Mouse (Mus musculus): ENCODE results near the gene Nwd1. TPM values are rescaled to one million over a fixed set of nuclear protein-coding genes. Genes with fewer than 3 reads are reported as not detected.

Gene Nwd1
- polyA plus RNA-seq, 1 experiment from 2014 or later, result not detected

GRCm38 (mm10) chr8:72655522-72655912, 9.0 kb downstream of the Nwd1 start:
- no peak for ATAC-seq (replicated peaks; ENCODE audit: low FRiP score, low read depth)
- no peaks in the 10 kb centered on the region for H3K27me3 ChIP-seq (ENCODE audit: insufficient read depth, low read length)

GRCm38 (mm10) chr8:72659967-72660366, 13.5 kb downstream of the Nwd1 start:
- Histone ChIP-seq H3K9me3 (replicated peaks; ENCODE audit: low read length) (no peaks in the 10 kb centered on the region), H3K27ac (no peak overlapping the region), H3K27me3 (ENCODE audit: insufficient read depth, low read length) (no peaks in the 10 kb centered on the region), H3K4me2 (ENCODE audit: low read length) (no peak overlapping the region), H3K9ac (ENCODE audit: low read depth, low read length) (no peak overlapping the region), H3K4me3 (replicated peaks; ENCODE audit: low read depth, low read length) (no peak overlapping the region), H3K4me1 (replicated peaks; ENCODE audit: insufficient read depth, low read length) (no peaks in the 10 kb centered on the region), H3K36me3 (ENCODE audit: insufficient read depth, low read length) (no peaks in the 10 kb centered on the region)
- DNase-seq (ENCODE audit: low spot score) (no peak), ATAC-seq (replicated peaks; ENCODE audit: low FRiP score, low read depth) (no peak)
- 90% methylated on average over 2 of the region's 2 CpGs for WGBS
- peak; percentile 32; the same call in 1 of the 2 replicates for TF ChIP-seq CTCF (IDR thresholded peaks at IDR 0.05; ENCODE audit: low read depth)

More at GRCm38 (mm10) chr8:72655522-72655912, 9.0 kb downstream of the Nwd1 start:
- Histone ChIP-seq H3K36me3 (ENCODE audit: insufficient read depth, low read length) (no peaks in the 10 kb centered on the region), H3K4me2 (ENCODE audit: low read length) (no peak overlapping the region), H3K4me3 (replicated peaks; ENCODE audit: low read depth, low read length) (no peak overlapping the region), H3K4me1 (replicated peaks; ENCODE audit: insufficient read depth, low read length) (no peaks in the 10 kb centered on the region), H3K27ac (no peak overlapping the region), H3K9me3 (replicated peaks; ENCODE audit: low read length) (no peaks in the 10 kb centered on the region), H3K9ac (ENCODE audit: low read depth, low read length) (no peak overlapping the region)
- WGBS, result 64% methylated on average over 3 of the region's 3 CpGs
- no peak for TF ChIP-seq CTCF (IDR thresholded peaks at IDR 0.05; ENCODE audit: low read depth)
- DNase-seq (ENCODE audit: low spot score), result no peak

- 73% methylated on average over 3 of the region's 3 CpGs for WGBS
- no peaks in the 10 kb centered on the region for H3K4me1 ChIP-seq (replicated peaks; ENCODE audit: insufficient read depth, low read length)
- no peak for DNase-seq (ENCODE audit: low spot score)
- no peak for ATAC-seq (replicated peaks; ENCODE audit: low FRiP score, low read depth)
- H3K9ac ChIP-seq (ENCODE audit: low read depth, low read length), result no peak overlapping the region
- H3K9me3 ChIP-seq (replicated peaks; ENCODE audit: low read length), result no peaks in the 10 kb centered on the region
- H3K27ac ChIP-seq, result 0 out of 2 replicates have a peak overlapping the region, but pooled peaks have one; percentile 22
- H3K4me3 ChIP-seq (replicated peaks; ENCODE audit: low read depth, low read length), result no peak overlapping the region
- no peaks in the 10 kb centered on the region for H3K27me3 ChIP-seq (ENCODE audit: insufficient read depth, low read length)
- no peak for TF ChIP-seq CTCF (IDR thresholded peaks at IDR 0.05; ENCODE audit: low read depth)
- no peaks in the 10 kb centered on the region for H3K36me3 ChIP-seq (ENCODE audit: insufficient read depth, low read length)
- no peak overlapping the region for H3K4me2 ChIP-seq (ENCODE audit: low read length)
Measured at GRCm38 (mm10) chr8:72664107-72664652, 17.7 kb downstream of the Nwd1 start.

GRCm38 (mm10) chr8:72664757-72665156, 18.2 kb downstream of the Nwd1 start:
- TF ChIP-seq CTCF (IDR thresholded peaks at IDR 0.05; ENCODE audit: low read depth), result no peak
- H3K4me1 ChIP-seq (replicated peaks; ENCODE audit: insufficient read depth, low read length), result no peaks in the 10 kb centered on the region
- ATAC-seq (replicated peaks; ENCODE audit: low FRiP score, low read depth) (no peak), DNase-seq (ENCODE audit: low spot score) (no peak)
- no peaks in the 10 kb centered on the region for H3K36me3 ChIP-seq (ENCODE audit: insufficient read depth, low read length)
- no peak overlapping the region for H3K27ac ChIP-seq
- no peaks in the 10 kb centered on the region for H3K27me3 ChIP-seq (ENCODE audit: insufficient read depth, low read length)
- no peaks in the 10 kb centered on the region for H3K9me3 ChIP-seq (replicated peaks; ENCODE audit: low read length)
- H3K4me2 ChIP-seq (ENCODE audit: low read length), result no peak overlapping the region
- no peak overlapping the region for H3K9ac ChIP-seq (ENCODE audit: low read depth, low read length)
- 55% methylated on average over 5 of the region's 5 CpGs for WGBS
- no peak overlapping the region for H3K4me3 ChIP-seq (replicated peaks; ENCODE audit: low read depth, low read length)

GRCm38 (mm10) chr8:72665405-72665804, 18.9 kb downstream of the Nwd1 start:
- H3K4me2 ChIP-seq (ENCODE audit: low read length), result no peak overlapping the region
- H3K27ac ChIP-seq, result no peak overlapping the region
- DNase-seq (ENCODE audit: low spot score) (peak; percentile 4), ATAC-seq (replicated peaks; ENCODE audit: low FRiP score, low read depth) (no peak)
- no peaks in the 10 kb centered on the region for H3K27me3 ChIP-seq (ENCODE audit: insufficient read depth, low read length)
- no peak for TF ChIP-seq CTCF (IDR thresholded peaks at IDR 0.05; ENCODE audit: low read depth)
- H3K9me3 ChIP-seq (replicated peaks; ENCODE audit: low read length), result no peaks in the 10 kb centered on the region
- no peak overlapping the region for H3K4me3 ChIP-seq (replicated peaks; ENCODE audit: low read depth, low read length)
- 45% methylated on average over 5 of the region's 5 CpGs for WGBS
- no peak overlapping the region for H3K9ac ChIP-seq (ENCODE audit: low read depth, low read length)
- no peaks in the 10 kb centered on the region for H3K4me1 ChIP-seq (replicated peaks; ENCODE audit: insufficient read depth, low read length)
- H3K36me3 ChIP-seq (ENCODE audit: insufficient read depth, low read length), result no peaks in the 10 kb centered on the region

- ATAC-seq (replicated peaks; ENCODE audit: low FRiP score, low read depth) (no peak), DNase-seq (ENCODE audit: low spot score) (no peak)
- H3K36me3 ChIP-seq (ENCODE audit: insufficient read depth, low read length), result no peaks in the 10 kb centered on the region
- H3K9me3 ChIP-seq (replicated peaks; ENCODE audit: low read length), result no peaks in the 10 kb centered on the region
- no peak overlapping the region for H3K4me3 ChIP-seq (replicated peaks; ENCODE audit: low read depth, low read length)
- no peaks in the 10 kb centered on the region for H3K27me3 ChIP-seq (ENCODE audit: insufficient read depth, low read length)
- no peak for TF ChIP-seq CTCF (IDR thresholded peaks at IDR 0.05; ENCODE audit: low read depth)
- no peak overlapping the region for H3K9ac ChIP-seq (ENCODE audit: low read depth, low read length)
- no peak overlapping the region for H3K27ac ChIP-seq
- H3K4me2 ChIP-seq (ENCODE audit: low read length), result no peak overlapping the region
- no peaks in the 10 kb centered on the region for H3K4me1 ChIP-seq (replicated peaks; ENCODE audit: insufficient read depth, low read length)
Measured at GRCm38 (mm10) chr8:72668925-72669324, 22.4 kb downstream of the Nwd1 start.

GRCm38 (mm10) chr8:72672802-72673201, 26.3 kb downstream of the Nwd1 start:
- no peak overlapping the region for H3K9ac ChIP-seq (ENCODE audit: low read depth, low read length)
- H3K27ac ChIP-seq, result no peak overlapping the region
- WGBS, result 89% methylated on average over 1 of the region's 1 CpGs
- H3K4me2 ChIP-seq (ENCODE audit: low read length), result no peak overlapping the region
- ATAC-seq (replicated peaks; ENCODE audit: low FRiP score, low read depth) (no peak), DNase-seq (ENCODE audit: low spot score) (no peak)
- H3K4me1 ChIP-seq (replicated peaks; ENCODE audit: insufficient read depth, low read length), result no peaks in the 10 kb centered on the region
- no peaks in the 10 kb centered on the region for H3K27me3 ChIP-seq (ENCODE audit: insufficient read depth, low read length)
- no peaks in the 10 kb centered on the region for H3K36me3 ChIP-seq (ENCODE audit: insufficient read depth, low read length)
- H3K9me3 ChIP-seq (replicated peaks; ENCODE audit: low read length), result no peaks in the 10 kb centered on the region
- peak; percentile 23; the same call in 1 of the 2 replicates for TF ChIP-seq CTCF (IDR thresholded peaks at IDR 0.05; ENCODE audit: low read depth)
- no peak overlapping the region for H3K4me3 ChIP-seq (replicated peaks; ENCODE audit: low read depth, low read length)
